Mouse (Mus musculus) ES-E14 (cell line): ENCODE data around the gene Zfp687.

ENCODE experiments used
- CHD2 ChIP-seq: IDR thresholded peaks from 2 replicates; pipeline ENCODE4 v1.6.1; 2014; ENCODE audit warnings: mild to moderate bottlenecking, low read depth, low read length, inconsistent platforms
- ZNF384 ChIP-seq: IDR thresholded peaks from 2 replicates; pipeline ENCODE4 v1.6.1; 2012; ENCODE audit warnings: low read depth, low read length, inconsistent platforms

DNA sequence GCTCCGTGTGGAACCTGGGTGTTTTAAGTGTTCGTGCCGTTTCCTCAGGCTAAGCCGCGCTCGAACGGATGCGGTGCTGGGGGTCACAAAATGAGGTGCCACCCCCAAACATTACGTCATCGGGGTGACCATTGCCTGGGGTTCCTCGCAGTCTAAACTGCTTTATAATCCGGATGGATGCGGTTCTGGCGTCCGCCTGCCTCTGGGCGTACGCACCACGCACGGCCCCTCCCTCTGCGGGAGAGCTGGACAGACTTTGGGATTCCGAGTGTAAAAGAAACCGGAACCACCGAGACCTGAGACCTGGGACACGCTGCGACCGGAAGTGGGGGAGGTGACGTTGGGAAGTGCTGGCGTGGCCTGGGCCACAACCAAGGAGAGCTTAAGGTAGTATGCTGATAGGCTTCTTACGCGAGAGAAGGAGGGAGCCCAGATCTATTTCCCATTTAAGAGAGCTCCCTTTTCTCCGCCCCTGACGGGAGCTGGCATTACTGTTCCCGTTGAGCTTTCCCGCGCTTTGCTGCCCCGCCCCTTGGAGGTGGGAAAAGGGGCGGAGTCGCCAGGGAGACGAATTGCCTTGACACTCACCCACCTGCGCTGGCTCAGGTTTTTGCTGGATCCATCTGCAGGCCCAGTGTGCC, 763 bp upstream of the Zfp687 start:
- TF ChIP-seq ZNF384 (no peak), CHD2 (peak; percentile 25; the same call in 1 of the 2 replicates)
